Mouse (Mus musculus) kidney, postnatal 0 days (tissue): Measurements from ENCODE around the gene Sri. TPM values are rescaled to one million over a fixed set of nuclear protein-coding genes. Genes with fewer than 3 reads are reported as not detected.

ENCODE experiments used
- ATAC-seq: fragments of 200-750 bp; cut with Nextera tagmentation; replicated peaks from 2 replicates; pipeline ENCODE4 v1.8.0; 2017; ENCODE audit warnings: low read depth, moderate number of reproducible peaks, moderate TSS enrichment, moderate library complexity; ENCODE audit not compliant: low FRiP score
- DNase-seq: peaks from one replicate; pipeline ENCODE4 v3.0.0-alpha.2; 2016; ENCODE audit warnings: low spot score
- H3K27ac ChIP-seq: fragments of 300-500 bp; sonication (generic); 2 replicates; pipeline ENCODE4 v1.5.1; 2014; ENCODE audit warnings: mild to moderate bottlenecking
- H3K27me3 ChIP-seq: fragments of 300-500 bp; sonication (generic); 2 replicates; pipeline ENCODE4 v1.6.1; 2014; ENCODE audit warnings: low read length, mixed read lengths; ENCODE audit not compliant: insufficient read depth
- H3K36me3 ChIP-seq: fragments of 300-500 bp; sonication (generic); 2 replicates; pipeline ENCODE4 v1.6.1; 2014; ENCODE audit warnings: low read length, mixed read lengths; ENCODE audit not compliant: insufficient read depth
- H3K4me1 ChIP-seq: fragments of 300-500 bp; sonication (generic); replicated peaks from 2 replicates; pipeline ENCODE4 v1.6.1; 2014; ENCODE audit warnings: antibody characterized with exemption, low read length, mixed read lengths; ENCODE audit not compliant: insufficient read depth
- H3K4me2 ChIP-seq: fragments of 300-500 bp; sonication (generic); 2 replicates; pipeline ENCODE4 v1.6.1; 2014; ENCODE audit warnings: mild to moderate bottlenecking, low read length, moderate library complexity, mixed read lengths
- H3K4me3 ChIP-seq: fragments of 300-500 bp; sonication (generic); replicated peaks from 2 replicates; pipeline ENCODE4 v1.5.1; 2014; ENCODE audit warnings: low read depth, low read length
- H3K9ac ChIP-seq: fragments of 300-500 bp; sonication (generic); 2 replicates; pipeline ENCODE4 v1.6.1; 2014; ENCODE audit warnings: low read depth, low read length
- H3K9me3 ChIP-seq: fragments of 300-500 bp; sonication (generic); replicated peaks from 2 replicates; pipeline ENCODE4 v1.6.1; 2016; ENCODE audit warnings: low read length, inconsistent platforms, mixed read lengths
- CTCF ChIP-seq: IDR thresholded peaks from 2 replicates; pipeline ENCODE4 v1.5.1; 2016; ENCODE audit warnings: antibody characterized with exemption, low read depth, mild to moderate bottlenecking, moderate library complexity
- WGBS: fragments of 180-500 bp; shearing (Covaris S2); extraction: QIAGEN DNeasy Blood & Tissue Kit; methylation state at CpG from one replicate; pipeline ENCODE4 v1.1.7; 2014; 5-methylcytosine and 5-hydroxymethylcytosine counted together
- polyA plus RNA-seq: library from polyadenylated mRNA; unstranded; fragments of >200 nt; fragmentation: Nextera tagmentation; extraction: Ambion mirVana; gene quantifications from 2 replicates; pipeline ENCODE4 v1.2.1, GENCODE M21; 2015

Sri gene
- polyA plus RNA-seq, 1 experiment from 2014 or later, result 397 TPM

DNA sequence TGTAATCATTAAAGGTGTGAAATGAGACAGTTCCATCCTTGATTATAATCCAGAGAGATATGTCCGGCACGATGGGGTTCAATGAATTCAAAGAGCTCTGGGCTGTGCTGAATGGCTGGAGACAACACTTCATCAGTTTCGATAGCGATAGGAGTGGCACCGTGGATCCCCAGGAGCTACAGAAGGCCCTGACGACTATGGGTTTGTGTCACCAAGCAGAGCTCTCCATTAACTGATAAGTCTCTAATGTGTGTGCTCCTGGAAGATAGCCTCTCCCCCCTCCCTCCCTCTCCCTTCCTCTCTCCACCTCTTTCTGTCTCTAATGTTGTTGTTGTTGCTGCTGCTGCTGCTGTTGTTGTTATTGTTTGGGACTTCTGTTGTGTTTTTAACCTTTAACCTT, 17.3 kb downstream of the Sri start:
- H3K9ac ChIP-seq, result no peak overlapping the region
- H3K9me3 ChIP-seq, result no peaks in the 10 kb centered on the region
- no peak overlapping the region for H3K4me3 ChIP-seq
- 82% methylated on average over 6 of the region's 6 CpGs for WGBS
- DNase-seq, result no peak
- 0 out of 2 replicates have a peak, but pooled peaks cover under 1% of the 10 kb centered on the region for H3K4me1 ChIP-seq
- H3K27ac ChIP-seq, result no peak overlapping the region
- H3K4me2 ChIP-seq, result no peak overlapping the region
- TF ChIP-seq CTCF, result no peak
- H3K36me3 ChIP-seq, result peaks cover 59% of the 10 kb centered on the region
- no peaks in the 10 kb centered on the region for H3K27me3 ChIP-seq
- ATAC-seq, result no peak

DNA sequence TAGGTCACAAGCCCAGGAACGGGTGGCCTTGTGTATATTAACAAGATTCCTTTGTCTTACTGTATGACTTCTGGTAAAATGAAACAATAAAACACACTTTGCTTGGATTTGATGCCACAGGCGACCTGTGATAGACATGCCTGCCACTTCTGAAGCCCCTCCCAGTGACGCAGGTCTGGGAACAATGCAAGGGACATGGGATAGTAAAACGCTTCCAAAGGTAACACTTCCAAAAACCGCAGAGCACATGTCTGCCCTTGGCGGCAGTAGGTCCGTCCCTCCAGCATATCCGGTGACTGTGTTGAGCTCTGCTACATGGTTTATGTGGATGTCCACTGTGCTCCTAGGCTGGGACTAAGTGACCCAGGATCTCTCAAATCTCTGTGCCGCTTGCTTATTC, 27.5 kb downstream of the Sri start:
- Histone ChIP-seq H3K4me1 (no peaks in the 10 kb centered on the region), H3K27ac (no peak overlapping the region), H3K27me3 (no peaks in the 10 kb centered on the region), H3K36me3 (no peaks in the 10 kb centered on the region), H3K9ac (no peak overlapping the region), H3K4me2 (no peak overlapping the region), H3K4me3 (no peak overlapping the region), H3K9me3 (no peaks in the 10 kb centered on the region)
- no peak for ATAC-seq
- DNase-seq, result no peak
- WGBS, result 92% methylated on average over 9 of the region's 9 CpGs
- no peak for TF ChIP-seq CTCF

DNA sequence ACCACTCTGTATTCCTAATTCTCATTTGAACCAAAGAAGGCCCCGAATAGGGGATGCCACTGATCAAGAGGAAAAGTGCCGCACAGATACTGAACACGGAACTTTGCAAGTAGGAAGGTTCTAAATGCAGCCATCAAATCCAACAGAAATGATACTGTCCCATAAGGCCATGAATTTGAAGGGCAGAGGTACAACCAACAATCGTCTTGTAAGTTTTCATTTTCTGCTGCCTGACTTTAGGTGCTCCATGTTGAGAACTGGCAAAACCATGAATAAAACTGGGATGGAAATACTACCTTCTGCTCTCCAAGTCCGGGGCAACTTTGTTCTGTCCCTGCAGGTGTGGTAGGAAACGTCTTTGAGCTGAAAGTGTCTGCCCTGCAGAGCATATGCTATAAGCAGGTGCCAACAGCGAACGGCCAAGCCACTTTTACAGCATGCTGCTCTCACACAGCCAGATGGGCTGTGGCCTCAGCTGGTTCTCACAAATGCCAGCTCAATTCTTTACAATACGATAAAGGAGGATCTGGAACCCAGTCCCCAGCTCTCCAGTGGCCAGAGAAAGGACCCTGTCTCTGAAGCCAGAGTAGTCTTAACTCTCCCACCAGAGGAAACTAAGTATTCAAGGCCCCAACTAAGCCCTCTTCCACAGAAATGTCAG, 28.2 kb downstream of the Sri start:
- Histone ChIP-seq H3K27ac (no peak overlapping the region), H3K9ac (no peak overlapping the region), H3K4me2 (no peak overlapping the region), H3K36me3 (no peaks in the 10 kb centered on the region), H3K9me3 (no peaks in the 10 kb centered on the region), H3K4me3 (no peak overlapping the region), H3K27me3 (no peaks in the 10 kb centered on the region), H3K4me1 (no peaks in the 10 kb centered on the region)
- no peak for ATAC-seq
- TF ChIP-seq CTCF, result no peak
- 90% methylated on average over 9 of the region's 9 CpGs for WGBS
- DNase-seq, result no peak

DNA sequence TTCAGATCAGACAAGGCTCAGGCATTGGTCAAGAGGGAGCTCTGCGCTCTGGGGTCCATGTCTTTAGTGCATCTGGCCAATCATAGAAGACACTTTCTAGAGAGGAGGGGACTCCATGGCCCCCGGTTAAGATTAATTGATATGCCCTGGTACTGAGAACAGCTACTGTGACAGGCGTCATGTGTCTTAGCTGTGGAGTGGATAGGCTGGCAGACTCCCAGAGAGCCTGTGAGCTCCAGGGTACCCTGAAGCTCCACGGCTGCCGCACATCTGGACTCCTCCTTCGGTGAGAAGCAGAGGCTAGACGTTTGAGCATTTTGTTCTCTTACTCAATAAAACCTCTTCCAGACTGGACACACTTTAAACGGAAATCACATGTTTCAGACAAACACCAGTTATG, 31.6 kb downstream of the Sri start:
- Histone ChIP-seq H3K4me1 (no peaks in the 10 kb centered on the region), H3K27ac (no peak overlapping the region), H3K27me3 (no peaks in the 10 kb centered on the region), H3K4me3 (no peak overlapping the region), H3K36me3 (no peaks in the 10 kb centered on the region), H3K9ac (no peak overlapping the region), H3K9me3 (no peaks in the 10 kb centered on the region), H3K4me2 (no peak overlapping the region)
- no peak for DNase-seq
- TF ChIP-seq CTCF, result no peak
- no peak for ATAC-seq
- WGBS, result 82% methylated on average over 8 of the region's 8 CpGs

DNA sequence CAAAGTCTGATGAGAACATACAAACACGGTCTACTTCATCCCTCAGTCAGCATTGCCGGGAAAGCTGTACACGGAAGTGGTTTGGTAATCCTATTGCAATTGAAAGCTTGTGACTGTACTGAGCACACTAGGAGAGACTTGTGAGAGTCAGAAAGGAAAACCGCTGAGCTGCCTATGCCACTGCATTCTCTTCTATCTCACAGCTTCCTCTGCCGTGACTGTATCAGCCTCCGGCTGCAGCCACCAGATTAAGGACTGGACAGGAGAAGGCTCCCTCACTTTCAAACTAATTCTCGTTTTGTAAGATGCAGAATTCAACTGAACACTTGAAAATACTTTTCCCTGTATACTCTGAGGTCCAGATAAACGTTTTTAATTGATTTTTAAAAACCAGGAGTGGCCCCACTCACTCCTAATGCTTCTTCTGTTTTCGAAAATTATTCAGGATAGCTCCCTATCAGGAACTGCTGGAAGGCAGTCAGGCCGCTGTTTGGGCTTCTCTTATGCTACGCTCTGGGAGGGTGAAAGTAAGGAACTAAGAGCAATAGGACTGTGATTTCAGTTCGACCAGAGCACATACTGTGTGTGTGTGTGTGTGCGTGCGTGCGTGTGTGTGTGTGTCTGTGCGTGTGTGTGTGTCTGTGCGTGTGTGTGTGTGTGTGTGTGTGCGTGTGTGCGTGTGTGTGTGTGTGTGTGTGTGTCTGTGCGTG, 37.1 kb downstream of the Sri start:
- H3K9me3 ChIP-seq, result no peaks in the 10 kb centered on the region
- no peak for TF ChIP-seq CTCF
- H3K27ac ChIP-seq, result no peak overlapping the region
- no peaks in the 10 kb centered on the region for H3K4me1 ChIP-seq
- DNase-seq (no peak), ATAC-seq (no peak)
- H3K4me2 ChIP-seq, result no peak overlapping the region
- 73% methylated on average over 20 of the region's 20 CpGs for WGBS
- no peaks in the 10 kb centered on the region for H3K36me3 ChIP-seq
- no peak overlapping the region for H3K9ac ChIP-seq
- no peak overlapping the region for H3K4me3 ChIP-seq
- no peaks in the 10 kb centered on the region for H3K27me3 ChIP-seq

DNA sequence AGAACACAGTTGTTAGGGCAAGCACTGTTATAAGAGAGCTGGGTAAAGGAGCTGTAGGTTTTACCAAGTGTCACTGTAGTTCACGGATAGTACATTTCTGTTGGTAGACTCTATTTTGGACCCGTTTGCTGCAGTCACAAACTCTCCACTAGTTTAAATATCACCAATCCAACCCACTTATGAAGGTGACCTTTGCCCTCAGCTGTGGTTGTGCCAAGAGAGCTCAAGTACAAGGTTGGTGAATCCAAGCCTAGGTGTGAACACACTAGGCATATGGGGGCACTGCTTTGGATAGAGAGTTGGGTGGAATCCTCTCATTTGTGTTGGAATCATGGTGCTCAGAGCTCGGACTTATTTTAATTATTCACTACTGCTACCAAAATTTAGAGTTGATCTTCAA, 39.8 kb downstream of the Sri start:
- H3K9me3 ChIP-seq, result no peaks in the 10 kb centered on the region
- H3K4me3 ChIP-seq, result no peak overlapping the region
- H3K4me1 ChIP-seq, result no peaks in the 10 kb centered on the region
- DNase-seq (no peak), ATAC-seq (no peak)
- no peaks in the 10 kb centered on the region for H3K36me3 ChIP-seq
- H3K4me2 ChIP-seq, result no peak overlapping the region
- WGBS, result 95% methylated on average over 3 of the region's 3 CpGs
- no peak for TF ChIP-seq CTCF
- no peaks in the 10 kb centered on the region for H3K27me3 ChIP-seq
- no peak overlapping the region for H3K27ac ChIP-seq
- H3K9ac ChIP-seq, result no peak overlapping the region
